Comparison of ENCODE assay signal across 10 mouse cellular contexts in genomic region chr2:154465914-154466335, GRCm38 (mm10). TPM values are rescaled to one million over a fixed set of nuclear protein-coding genes. Genes with fewer than 3 reads are reported as not detected.
DNase-seq lines count a peak whose midpoint lies in the region; ATAC-seq and TF ChIP-seq lines count a peak whose summit lies in the region.
"Had no signal": no experiment of that assay in that cellular context is flagged by ENCODE, and none has a peak within 500 bp of the region (broad histone marks: within the 10 kb centered on the region; RNA-seq: fewer than 3 reads in every experiment).

No protein-coding gene starts in this region.

- 87% methylated on average over 1 of the region's 1 CpGs for WGBS in liver, postnatal 0 days (ENCODE audit: insufficient replicate concordance)
- 33% methylated on average over 1 of the region's 1 CpGs for WGBS in forebrain, embryonic 16.5 days
- WGBS in midbrain, embryonic 14.5 days, result 26% methylated on average over 1 of the region's 1 CpGs
- 77% methylated on average over 1 of the region's 1 CpGs for WGBS in intestine, embryonic 16.5 days

- H3K9me3 ChIP-seq in liver, postnatal 0 days (ENCODE audit: low read length), result no peaks in the 10 kb centered on the region
- H3K9me3 ChIP-seq in forebrain, embryonic 16.5 days (ENCODE audit: control insufficient read depth, low read length), result no peaks in the 10 kb centered on the region
- no peaks in the 10 kb centered on the region for H3K9me3 ChIP-seq in midbrain, embryonic 14.5 days (ENCODE audit: control insufficient read depth, low read length)
- H3K9me3 ChIP-seq in intestine, embryonic 16.5 days (ENCODE audit: control insufficient read depth, low read length), result no peaks in the 10 kb centered on the region

- no peak overlapping the region for H3K4me2 ChIP-seq in liver, postnatal 0 days (ENCODE audit: low read depth, low read length)
- no peak overlapping the region for H3K4me2 ChIP-seq in forebrain, embryonic 16.5 days (ENCODE audit: low read length)
- no peak overlapping the region for H3K4me2 ChIP-seq in midbrain, embryonic 14.5 days (ENCODE audit: low read length)
- no peak overlapping the region for H3K4me2 ChIP-seq in intestine, embryonic 16.5 days (ENCODE audit: low read depth, low read length)

- H3K9ac ChIP-seq in liver, postnatal 0 days (replicated peaks), result no peak overlapping the region
- H3K9ac ChIP-seq in forebrain, embryonic 16.5 days (replicated peaks; ENCODE audit: low read depth, low read length), result no peak overlapping the region
- H3K9ac ChIP-seq in midbrain, embryonic 14.5 days (replicated peaks; ENCODE audit: low read length), result no peak overlapping the region
- no peak overlapping the region for H3K9ac ChIP-seq in intestine, embryonic 16.5 days (ENCODE audit: low read depth, low read length)

- no peak for ATAC-seq in liver, postnatal 0 days
- ATAC-seq in forebrain, embryonic 16.5 days, result peak; percentile 58
- ATAC-seq in midbrain, embryonic 14.5 days (ENCODE audit: low FRiP score, low TSS enrichment), result peak; percentile 76; the same call in 1 of the 2 replicates
- ATAC-seq in intestine, embryonic 16.5 days, result no peak

- no peak overlapping the region for H3K4me3 ChIP-seq in liver, postnatal 0 days (ENCODE audit: low read depth, low read length)
- no peak overlapping the region for H3K4me3 ChIP-seq in forebrain, embryonic 16.5 days (replicated peaks; ENCODE audit: low read length)
- no peak overlapping the region for H3K4me3 ChIP-seq in midbrain, embryonic 14.5 days (replicated peaks; ENCODE audit: low read depth, low read length)
- H3K4me3 ChIP-seq in intestine, embryonic 16.5 days (ENCODE audit: low read length), result no peak overlapping the region

- H3K27ac ChIP-seq in liver, postnatal 0 days (ENCODE audit: low read depth), result no peak overlapping the region
- peak overlapping the region; percentile 44 for H3K27ac ChIP-seq in forebrain, embryonic 16.5 days (ENCODE audit: low read length)
- peak overlapping the region; percentile 20; the same call in 1 of the 2 replicates for H3K27ac ChIP-seq in midbrain, embryonic 14.5 days (replicated peaks; ENCODE audit: low read depth, low read length)
- no peak overlapping the region for H3K27ac ChIP-seq in intestine, embryonic 16.5 days (ENCODE audit: low read length)

- no peak for TF ChIP-seq EP300 in liver, postnatal 0 days (IDR thresholded peaks at IDR 0.05; ENCODE audit: low read depth)

- no peaks in the 10 kb centered on the region for H3K27me3 ChIP-seq in liver, postnatal 0 days (ENCODE audit: insufficient read depth, low read length)
- no peaks in the 10 kb centered on the region for H3K27me3 ChIP-seq in forebrain, embryonic 16.5 days (replicated peaks; ENCODE audit: control insufficient read depth, insufficient read depth, low read length)
- H3K27me3 ChIP-seq in midbrain, embryonic 14.5 days (ENCODE audit: control insufficient read depth, insufficient read depth, low read length), result no peaks in the 10 kb centered on the region
- no peaks in the 10 kb centered on the region for H3K27me3 ChIP-seq in intestine, embryonic 16.5 days (replicated peaks; ENCODE audit: control insufficient read depth, insufficient read depth, low read length)

- no peaks in the 10 kb centered on the region for H3K36me3 ChIP-seq in liver, postnatal 0 days (replicated peaks; ENCODE audit: insufficient read depth, low read length)
- no peaks in the 10 kb centered on the region for H3K36me3 ChIP-seq in forebrain, embryonic 16.5 days (ENCODE audit: control insufficient read depth, insufficient read depth)
- H3K36me3 ChIP-seq in midbrain, embryonic 14.5 days (ENCODE audit: control insufficient read depth, insufficient read depth, low read length), result no peaks in the 10 kb centered on the region
- no peaks in the 10 kb centered on the region for H3K36me3 ChIP-seq in intestine, embryonic 16.5 days (ENCODE audit: control insufficient read depth, insufficient read depth, low read length)

- H3K4me1 ChIP-seq in liver, postnatal 0 days (ENCODE audit: insufficient read depth), result no peaks in the 10 kb centered on the region
- peaks cover 20% of the 10 kb centered on the region for H3K4me1 ChIP-seq in forebrain, embryonic 16.5 days (replicated peaks; ENCODE audit: control insufficient read depth, insufficient read depth, low read length)
- H3K4me1 ChIP-seq in midbrain, embryonic 14.5 days (ENCODE audit: control insufficient read depth, insufficient read depth, low read length), result peaks cover 8% of the 10 kb centered on the region; the same call in 1 of the 2 replicates
- peaks cover 3% of the 10 kb centered on the region; the same call in 1 of the 2 replicates for H3K4me1 ChIP-seq in intestine, embryonic 16.5 days (ENCODE audit: control insufficient read depth, insufficient read depth, low read length)

- peak; percentile 10 for DNase-seq in liver
- no peak for DNase-seq in liver, postnatal 0 days
- DNase-seq in midbrain, embryonic 14.5 days, result peak; percentile 63
- DNase-seq in Muller cell, postnatal 12 days (ENCODE audit: inconsistent ontology term), result no peak
- no peak for DNase-seq in natural killer cell, adult 2 months (ENCODE audit: low spot score in 2 of 2)
- DNase-seq in frontal cortex, postnatal 25 days (ENCODE audit: low spot score in 2 of 2), result no peak
- DNase-seq: cerebellum, adult 2 months; gastrocnemius, postnatal 14 days had no signal

- TF ChIP-seq CTCF in liver, postnatal 0 days (IDR thresholded peaks at IDR 0.05; ENCODE audit: low read depth), result no peak

RNA-seq across cellular contexts. Expression of gene Cbfa2t2, which starts 29.6 kb away (rescaled TPM):
- polyA plus RNA-seq in liver, postnatal 0 days (2015; fragmentation: Nextera tagmentation; extraction: Ambion mirVana), result 3.9 and 6.0 TPM in 2 replicates
- polyA plus RNA-seq in forebrain, embryonic 16.5 days (2015; fragmentation: Nextera tagmentation; extraction: Ambion mirVana), result 73.3 and 83.6 TPM in 2 replicates
- 45.5 and 65.6 TPM in 2 replicates for polyA plus RNA-seq in midbrain, embryonic 14.5 days (2014; fragmentation: Nextera tagmentation; extraction: Ambion mirVana)
- polyA plus RNA-seq in intestine, embryonic 16.5 days (2015; fragmentation: Nextera tagmentation; extraction: Ambion mirVana), result 21.9 and 23.0 TPM in 2 replicates

RNA-seq across cellular contexts. Expression of gene Snta1, which starts 58.0 kb away (rescaled TPM):
- 4.7 and 6.0 TPM in 2 replicates for polyA plus RNA-seq in liver, postnatal 0 days (2015; fragmentation: Nextera tagmentation; extraction: Ambion mirVana)
- polyA plus RNA-seq in forebrain, embryonic 16.5 days (2015; fragmentation: Nextera tagmentation; extraction: Ambion mirVana), result 10.0 and 10.4 TPM in 2 replicates
- 4.0 and 5.8 TPM in 2 replicates for polyA plus RNA-seq in midbrain, embryonic 14.5 days (2014; fragmentation: Nextera tagmentation; extraction: Ambion mirVana)
- 4.1 and 4.3 TPM in 2 replicates for polyA plus RNA-seq in intestine, embryonic 16.5 days (2015; fragmentation: Nextera tagmentation; extraction: Ambion mirVana)

Comparison
In these comparisons a context has a peak if more than half of its experiments do, and no peak if none do; other contexts are left out.
1. DNase-seq: peak in liver (single experiment) and midbrain, embryonic 14.5 days (single experiment); none in liver, postnatal 0 days (single experiment), Muller cell, postnatal 12 days (single experiment), natural killer cell, adult 2 months (0 of 2) and frontal cortex, postnatal 25 days (0 of 2).
2. ATAC-seq: peak in forebrain, embryonic 16.5 days (single experiment) and midbrain, embryonic 14.5 days (single experiment); none in liver, postnatal 0 days (single experiment) and intestine, embryonic 16.5 days (single experiment).
3. H3K27ac ChIP-seq: peak in forebrain, embryonic 16.5 days (single experiment) and midbrain, embryonic 14.5 days (single experiment); none in liver, postnatal 0 days (single experiment) and intestine, embryonic 16.5 days (single experiment).